Mouse (Mus musculus): ENCODE data around the gene Mfn2. TPM values are rescaled to one million over a fixed set of nuclear protein-coding genes. Genes with fewer than 3 reads are reported as not detected.

The Mfn2 gene
- polyA plus RNA-seq, 1 experiment from 2014 or later = 33.8 TPM

- H3K27ac ChIP-seq (ENCODE audit: low read depth, low read length) = no peak overlapping the region
- WGBS = 91% methylated on average over 12 of the region's 12 CpGs
- H3K4me2 ChIP-seq (ENCODE audit: low read length) = no peak overlapping the region
- no peak for ATAC-seq
- H3K9ac ChIP-seq (ENCODE audit: low read length) = no peak overlapping the region
- peaks cover 95% of the 10 kb centered on the region for H3K36me3 ChIP-seq (ENCODE audit: control insufficient read depth, insufficient read depth, low read length)
- DNase-seq (ENCODE audit: low spot score) = no peak
- H3K4me1 ChIP-seq (ENCODE audit: control insufficient read depth, insufficient read depth, low read length) = no peaks in the 10 kb centered on the region
- no peaks in the 10 kb centered on the region for H3K27me3 ChIP-seq (replicated peaks; ENCODE audit: control insufficient read depth, insufficient read depth, low read length)
- H3K4me3 ChIP-seq (ENCODE audit: low read depth, low read length) = no peak overlapping the region
- no peaks in the 10 kb centered on the region for H3K9me3 ChIP-seq (replicated peaks; ENCODE audit: control insufficient read depth, low read length)
Observed at GRCm38 (mm10) chr4:147886158-147886557, 18.3 kb downstream of the Mfn2 start.

DNA sequence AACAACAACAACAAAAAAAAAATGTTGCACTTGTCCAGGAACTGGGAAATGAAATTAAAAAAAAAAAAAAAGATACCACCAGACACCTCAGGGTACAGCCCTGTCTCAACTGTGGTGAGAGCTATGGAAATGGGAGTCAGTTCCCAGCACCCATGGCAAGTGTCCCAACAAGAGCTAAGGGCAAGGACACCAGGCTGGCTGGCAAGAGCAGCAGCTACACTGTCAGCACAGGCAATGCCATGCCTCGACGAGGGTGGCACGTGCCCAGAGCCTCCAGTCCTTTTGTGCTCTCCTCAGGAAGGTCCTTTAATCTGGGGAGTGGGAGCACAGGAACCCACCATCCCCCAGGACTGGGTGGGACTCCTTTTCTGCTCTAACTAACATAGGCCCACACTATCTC, 20.4 kb downstream of the Mfn2 start:
- Histone ChIP-seq H3K27me3 (replicated peaks; ENCODE audit: control insufficient read depth, insufficient read depth, low read length) (no peaks in the 10 kb centered on the region), H3K4me1 (ENCODE audit: control insufficient read depth, insufficient read depth, low read length) (no peaks in the 10 kb centered on the region), H3K36me3 (ENCODE audit: control insufficient read depth, insufficient read depth, low read length) (peaks cover 96% of the 10 kb centered on the region), H3K4me2 (ENCODE audit: low read length) (no peak overlapping the region), H3K27ac (ENCODE audit: low read depth, low read length) (no peak overlapping the region), H3K9me3 (replicated peaks; ENCODE audit: control insufficient read depth, low read length) (no peaks in the 10 kb centered on the region), H3K9ac (ENCODE audit: low read length) (no peak overlapping the region), H3K4me3 (ENCODE audit: low read depth, low read length) (no peak overlapping the region)
- DNase-seq (ENCODE audit: low spot score) = no peak
- no peak for ATAC-seq
- WGBS = 87% methylated on average over 3 of the region's 3 CpGs

DNA sequence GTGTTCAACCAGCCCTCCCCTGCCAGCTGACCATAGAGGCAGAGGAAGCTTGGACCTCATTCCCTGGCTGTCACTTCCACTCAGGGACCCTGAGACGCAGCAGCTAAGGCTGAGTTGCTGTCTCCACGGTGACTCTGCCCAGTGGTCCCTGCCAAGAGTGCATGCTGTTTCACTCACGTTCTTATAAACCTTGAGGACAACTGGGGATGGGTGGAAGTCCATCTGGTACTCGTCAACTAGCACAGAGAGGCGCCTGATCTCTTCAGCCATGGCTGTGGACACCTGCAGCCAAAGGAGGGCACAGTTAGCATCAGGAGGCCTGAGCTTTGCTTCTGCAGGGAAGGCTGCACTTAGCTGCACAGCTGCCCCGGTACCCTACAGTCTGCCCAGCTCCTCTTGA, 21.5 kb downstream of the Mfn2 start:
- DNase-seq (ENCODE audit: low spot score) (no peak), ATAC-seq (no peak)
- no peak overlapping the region for H3K4me2 ChIP-seq (ENCODE audit: low read length)
- H3K4me3 ChIP-seq (ENCODE audit: low read depth, low read length) = no peak overlapping the region
- no peak overlapping the region for H3K9ac ChIP-seq (ENCODE audit: low read length)
- no peaks in the 10 kb centered on the region for H3K9me3 ChIP-seq (replicated peaks; ENCODE audit: control insufficient read depth, low read length)
- no peaks in the 10 kb centered on the region for H3K27me3 ChIP-seq (replicated peaks; ENCODE audit: control insufficient read depth, insufficient read depth, low read length)
- H3K4me1 ChIP-seq (ENCODE audit: control insufficient read depth, insufficient read depth, low read length) = no peaks in the 10 kb centered on the region
- H3K27ac ChIP-seq (ENCODE audit: low read depth, low read length) = no peak overlapping the region
- peaks cover 96% of the 10 kb centered on the region for H3K36me3 ChIP-seq (ENCODE audit: control insufficient read depth, insufficient read depth, low read length)
- 89% methylated on average over 6 of the region's 6 CpGs for WGBS

DNA sequence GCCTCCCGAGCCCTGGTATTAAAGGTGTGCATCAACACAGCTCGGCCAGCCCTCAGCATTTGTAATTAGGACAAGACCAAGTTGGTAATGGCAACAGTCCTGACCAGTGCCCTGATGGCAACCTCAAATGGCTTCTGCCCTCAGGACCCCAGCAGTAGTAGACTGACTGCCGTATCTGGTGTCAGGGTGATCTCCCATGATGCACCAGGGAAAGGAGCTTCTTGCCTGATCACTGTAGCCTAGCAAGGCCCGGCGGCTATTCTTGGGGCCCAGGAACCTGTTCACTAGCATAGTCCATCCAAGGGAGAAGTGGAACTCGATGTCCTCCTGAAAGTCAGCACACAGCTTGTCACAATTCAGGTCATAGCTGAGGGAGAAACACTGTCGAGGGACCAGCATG, 22.7 kb downstream of the Mfn2 start:
- WGBS = 93% methylated on average over 7 of the region's 7 CpGs
- ATAC-seq = no peak

DNA sequence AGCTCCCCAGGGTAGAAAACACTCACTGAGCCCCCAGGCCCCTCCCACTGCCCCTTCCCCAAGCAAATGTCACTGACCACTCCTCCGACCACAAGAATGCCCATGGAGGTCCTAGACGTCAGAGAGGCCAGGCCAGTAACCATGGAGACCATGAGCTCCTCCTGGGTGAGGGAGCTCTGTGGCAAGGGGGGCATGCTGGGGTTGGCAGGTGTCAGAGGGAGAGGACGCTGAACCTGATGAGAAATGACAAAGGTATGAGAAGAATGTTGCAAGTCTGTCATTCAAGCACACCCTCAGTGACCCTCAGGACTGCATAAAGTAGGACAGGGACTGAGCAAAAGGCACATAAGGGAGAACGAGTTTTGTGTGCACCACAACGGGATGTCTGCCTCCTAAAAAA, 24.6 kb downstream of the Mfn2 start:
- no peak overlapping the region for H3K4me3 ChIP-seq (ENCODE audit: low read depth, low read length)
- peaks cover 92% of the 10 kb centered on the region for H3K36me3 ChIP-seq (ENCODE audit: control insufficient read depth, insufficient read depth, low read length)
- no peaks in the 10 kb centered on the region for H3K27me3 ChIP-seq (replicated peaks; ENCODE audit: control insufficient read depth, insufficient read depth, low read length)
- no peak for ATAC-seq
- H3K4me2 ChIP-seq (ENCODE audit: low read length) = no peak overlapping the region
- no peaks in the 10 kb centered on the region for H3K9me3 ChIP-seq (replicated peaks; ENCODE audit: control insufficient read depth, low read length)
- no peak overlapping the region for H3K27ac ChIP-seq (ENCODE audit: low read depth, low read length)
- H3K4me1 ChIP-seq (ENCODE audit: control insufficient read depth, insufficient read depth, low read length) = no peaks in the 10 kb centered on the region
- WGBS = 58% methylated on average over 5 of the region's 5 CpGs
- no peak overlapping the region for H3K9ac ChIP-seq (ENCODE audit: low read length)
- no peak for DNase-seq (ENCODE audit: low spot score)

More for the DNA sequence above, 22.7 kb downstream of the Mfn2 start:
- Histone ChIP-seq H3K27me3 (replicated peaks; ENCODE audit: control insufficient read depth, insufficient read depth, low read length) (no peaks in the 10 kb centered on the region), H3K27ac (ENCODE audit: low read depth, low read length) (no peak overlapping the region), H3K4me2 (ENCODE audit: low read length) (no peak overlapping the region), H3K9me3 (replicated peaks; ENCODE audit: control insufficient read depth, low read length) (no peaks in the 10 kb centered on the region), H3K9ac (ENCODE audit: low read length) (no peak overlapping the region), H3K4me3 (ENCODE audit: low read depth, low read length) (no peak overlapping the region), H3K36me3 (ENCODE audit: control insufficient read depth, insufficient read depth, low read length) (peaks cover 92% of the 10 kb centered on the region), H3K4me1 (ENCODE audit: control insufficient read depth, insufficient read depth, low read length) (no peaks in the 10 kb centered on the region)
- DNase-seq (ENCODE audit: low spot score) = no peak

- WGBS = 75% methylated on average over 2 of the region's 2 CpGs
- Histone ChIP-seq H3K9me3 (replicated peaks; ENCODE audit: control insufficient read depth, low read length) (no peaks in the 10 kb centered on the region), H3K36me3 (ENCODE audit: control insufficient read depth, insufficient read depth, low read length) (peaks cover 92% of the 10 kb centered on the region), H3K27ac (ENCODE audit: low read depth, low read length) (no peak overlapping the region), H3K4me2 (ENCODE audit: low read length) (no peak overlapping the region), H3K4me1 (ENCODE audit: control insufficient read depth, insufficient read depth, low read length) (no peaks in the 10 kb centered on the region), H3K27me3 (replicated peaks; ENCODE audit: control insufficient read depth, insufficient read depth, low read length) (no peaks in the 10 kb centered on the region), H3K9ac (ENCODE audit: low read length) (no peak overlapping the region), H3K4me3 (ENCODE audit: low read depth, low read length) (no peak overlapping the region)
- no peak for DNase-seq (ENCODE audit: low spot score)
- ATAC-seq = no peak
Observed at GRCm38 (mm10) chr4:147879456-147879855, 25.0 kb downstream of the Mfn2 start.

DNA sequence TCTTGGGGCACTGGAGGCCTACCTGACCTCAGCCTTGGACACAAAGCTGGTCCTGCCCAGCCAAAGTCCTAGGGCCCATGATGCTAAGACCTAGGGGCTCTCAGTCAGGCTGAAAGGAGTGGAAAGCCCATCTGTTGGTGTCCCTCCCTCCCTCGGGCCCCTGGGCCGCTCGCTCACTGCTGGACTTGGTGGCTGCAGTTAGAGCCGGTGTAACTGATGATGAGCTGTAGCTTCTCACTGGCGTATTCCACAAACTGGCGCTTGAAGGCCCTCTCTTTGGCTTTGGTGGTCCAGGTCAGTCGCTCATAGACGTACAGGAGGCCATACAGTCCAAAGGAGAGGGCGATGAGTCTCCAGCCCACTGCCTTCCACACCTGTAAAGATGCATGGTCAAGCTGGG, 26.0 kb downstream of the Mfn2 start:
- H3K27ac ChIP-seq (ENCODE audit: low read depth, low read length) = no peak overlapping the region
- no peaks in the 10 kb centered on the region for H3K27me3 ChIP-seq (replicated peaks; ENCODE audit: control insufficient read depth, insufficient read depth, low read length)
- WGBS = 96% methylated on average over 9 of the region's 9 CpGs
- no peaks in the 10 kb centered on the region for H3K9me3 ChIP-seq (replicated peaks; ENCODE audit: control insufficient read depth, low read length)
- H3K9ac ChIP-seq (ENCODE audit: low read length) = no peak overlapping the region
- H3K4me3 ChIP-seq (ENCODE audit: low read depth, low read length) = no peak overlapping the region
- ATAC-seq = no peak
- no peak overlapping the region for H3K4me2 ChIP-seq (ENCODE audit: low read length)
- DNase-seq (ENCODE audit: low spot score) = no peak
- H3K36me3 ChIP-seq (ENCODE audit: control insufficient read depth, insufficient read depth, low read length) = peaks cover 92% of the 10 kb centered on the region
- H3K4me1 ChIP-seq (ENCODE audit: control insufficient read depth, insufficient read depth, low read length) = no peaks in the 10 kb centered on the region

GRCm38 (mm10) chr4:147875852-147876575, 28.5 kb downstream of the Mfn2 start:
- Histone ChIP-seq H3K36me3 (ENCODE audit: control insufficient read depth, insufficient read depth, low read length) (peaks cover 86% of the 10 kb centered on the region), H3K4me1 (ENCODE audit: control insufficient read depth, insufficient read depth, low read length) (no peaks in the 10 kb centered on the region), H3K27me3 (replicated peaks; ENCODE audit: control insufficient read depth, insufficient read depth, low read length) (no peaks in the 10 kb centered on the region), H3K4me3 (ENCODE audit: low read depth, low read length) (no peak overlapping the region), H3K9ac (ENCODE audit: low read length) (no peak overlapping the region), H3K4me2 (ENCODE audit: low read length) (no peak overlapping the region), H3K27ac (ENCODE audit: low read depth, low read length) (no peak overlapping the region), H3K9me3 (replicated peaks; ENCODE audit: control insufficient read depth, low read length) (no peaks in the 10 kb centered on the region)
- 89% methylated on average over 4 of the region's 4 CpGs for WGBS
- ATAC-seq = no peak
- DNase-seq (ENCODE audit: low spot score) = no peak

DNA sequence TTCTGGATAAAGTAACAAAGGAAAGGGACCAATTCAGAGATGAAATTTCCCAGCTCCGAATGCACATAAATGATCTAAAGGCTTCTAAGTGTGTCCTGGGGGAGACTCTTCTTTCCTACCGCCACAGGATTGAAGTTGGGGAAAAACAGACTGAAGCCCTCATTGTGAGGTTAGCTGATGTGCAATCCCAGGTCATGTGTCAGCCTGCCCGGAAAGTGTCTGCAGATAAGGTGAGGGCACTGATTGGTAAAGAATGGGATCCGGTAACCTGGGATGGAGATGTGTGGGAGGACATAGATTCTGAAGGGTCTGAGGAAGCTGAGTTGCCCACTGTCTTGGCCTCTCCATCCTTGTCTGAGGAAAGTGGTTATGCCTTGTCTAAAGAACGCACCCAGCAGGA, 35.3 kb downstream of the Mfn2 start:
- H3K4me3 ChIP-seq (ENCODE audit: low read depth, low read length) = peak overlapping the region; percentile 69
- H3K36me3 ChIP-seq (ENCODE audit: control insufficient read depth, insufficient read depth, low read length) = peaks cover 36% of the 10 kb centered on the region
- peak overlapping the region; percentile 87 for H3K4me2 ChIP-seq (ENCODE audit: low read length)
- H3K9me3 ChIP-seq (replicated peaks; ENCODE audit: control insufficient read depth, low read length) = no peaks in the 10 kb centered on the region
- 22% methylated on average over 5 of the region's 5 CpGs for WGBS
- H3K9ac ChIP-seq (ENCODE audit: low read length) = peak overlapping the region; percentile 69
- DNase-seq (ENCODE audit: low spot score) (no peak), ATAC-seq (no peak)
- H3K27me3 ChIP-seq (replicated peaks; ENCODE audit: control insufficient read depth, insufficient read depth, low read length) = no peaks in the 10 kb centered on the region
- peaks cover 20% of the 10 kb centered on the region for H3K4me1 ChIP-seq (ENCODE audit: control insufficient read depth, insufficient read depth, low read length)
- no peak overlapping the region for H3K27ac ChIP-seq (ENCODE audit: low read depth, low read length)

All from forebrain, embryonic 14.5 days (tissue).